Mouse (Mus musculus): ENCODE results near the gene Ttc39a.

- no peak for TF ChIP-seq CTCF (IDR thresholded peaks at IDR 0.05; ENCODE audit: low read depth)
- TF ChIP-seq EP300 (IDR thresholded peaks at IDR 0.05; ENCODE audit: low read depth) = no peak
Observed at GRCm38 (mm10) chr4:109411377-109411967, 5.0 kb downstream of the Ttc39a start.

Data from heart, postnatal 0 days (tissue).